Mouse (Mus musculus) cerebellum, postnatal 10 days (tissue): Measurements from ENCODE around the gene Zfp683.

Source experiments
- DNase-seq, 2 experiments: peaks; one replicate each; pipeline ENCODE4 v3.0.0; 2021; ENCODE audit warnings: mixed read lengths in 2 of 2

Zfp683 gene

DNA sequence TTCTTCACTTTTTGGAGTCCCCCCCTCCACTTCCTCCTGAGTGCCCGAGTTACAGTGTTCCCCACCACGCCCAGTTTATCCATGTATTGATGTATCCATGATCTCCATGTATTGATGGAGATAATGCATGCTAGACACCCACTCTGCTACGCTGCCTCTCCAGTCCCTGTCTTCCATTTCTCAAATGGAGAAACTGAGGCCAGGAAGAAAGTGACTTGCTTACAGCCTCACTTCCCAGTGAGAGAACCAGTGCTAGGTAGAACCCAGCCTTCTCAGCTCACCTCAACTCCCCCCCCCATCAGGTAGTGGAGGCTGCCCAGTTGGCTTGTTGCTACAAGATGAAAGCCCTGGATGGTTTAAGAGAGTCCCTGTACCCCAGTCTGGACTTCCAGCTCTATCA lies at the start of gene Zfp683:
TSS of gene Zfp683 (plus strand) at position 301 of the 400 bp plus-strand sequence.
- DNase-seq = no peak

DNA sequence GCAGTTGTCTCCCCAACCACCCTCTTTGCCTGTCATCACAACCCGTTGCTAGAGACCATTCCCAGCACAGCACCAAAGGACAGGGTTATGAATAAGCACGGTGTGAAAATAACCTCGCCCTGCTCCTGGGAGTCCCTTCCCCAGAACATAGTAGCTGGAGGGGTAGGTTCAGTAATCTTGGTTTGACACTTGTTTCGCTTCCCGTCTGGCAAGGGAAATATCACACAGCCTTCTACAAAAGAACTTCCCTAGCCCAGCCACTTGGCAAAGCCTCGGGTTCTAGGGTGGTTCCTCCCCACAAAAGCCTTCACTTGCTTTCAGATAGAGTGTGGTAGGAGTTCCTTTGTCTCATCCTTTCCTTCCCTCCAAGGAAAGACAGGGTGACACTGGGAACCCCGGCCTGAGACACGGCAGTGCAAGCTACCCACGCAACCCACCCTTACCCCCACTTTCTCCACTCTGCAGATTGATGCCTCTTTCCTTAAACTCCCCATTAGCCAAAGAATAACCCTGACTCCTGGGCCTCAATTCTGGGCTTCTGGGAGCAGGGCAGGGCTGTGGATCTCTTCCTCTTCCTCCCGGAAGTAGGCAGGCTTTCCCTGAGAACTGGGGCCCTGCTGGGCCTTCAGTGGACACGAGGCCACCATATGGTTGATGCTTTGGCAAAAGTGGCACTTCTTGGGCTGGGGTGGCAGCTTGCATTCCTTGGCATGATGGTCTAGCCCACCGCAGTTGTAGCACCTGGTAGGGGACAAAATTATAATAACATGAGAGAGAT lies 47.9 kb upstream of the Zfp683 start:
- DNase-seq = no peak

DNA sequence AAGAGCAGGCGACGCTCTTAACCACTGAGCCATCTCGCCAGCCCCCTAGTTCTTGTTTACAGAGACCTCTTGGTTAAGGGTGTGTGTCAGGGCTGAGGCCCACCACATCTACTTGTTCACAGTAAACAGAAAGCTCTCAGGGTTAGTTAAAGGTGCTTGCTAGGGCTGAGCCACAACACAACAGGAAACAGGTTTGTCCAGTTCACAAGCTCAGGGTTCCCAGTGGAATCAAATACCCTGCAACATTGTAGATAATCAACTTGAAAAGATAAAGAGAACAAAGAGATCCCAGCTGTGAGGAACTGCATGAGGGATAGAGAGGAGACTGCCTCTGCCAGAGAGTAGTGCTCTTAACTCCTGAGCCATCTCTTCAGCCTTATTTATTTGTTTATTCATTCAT lies 46.8 kb upstream of the Zfp683 start:
- DNase-seq = no peak

DNA sequence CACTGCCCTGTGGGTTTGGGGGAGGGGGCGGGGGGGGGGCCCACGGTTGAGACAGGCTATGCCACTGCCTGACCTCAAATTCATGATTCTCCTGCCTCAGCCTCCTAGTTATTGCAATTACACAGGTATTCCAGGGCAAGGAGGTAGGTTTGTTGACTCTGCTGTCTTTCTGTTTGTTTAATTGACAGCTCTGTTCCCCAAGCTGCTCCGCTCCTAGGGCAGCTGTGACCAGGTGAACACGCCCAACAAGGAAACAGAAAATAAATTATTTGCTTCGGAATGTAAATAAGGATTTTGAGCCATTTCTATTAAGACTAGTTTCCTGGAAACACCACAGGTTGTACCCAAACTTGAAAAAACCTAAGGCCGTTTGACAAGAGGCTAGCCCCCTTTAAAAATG lies 43.9 kb upstream of the Zfp683 start:
- DNase-seq = no peak

DNA sequence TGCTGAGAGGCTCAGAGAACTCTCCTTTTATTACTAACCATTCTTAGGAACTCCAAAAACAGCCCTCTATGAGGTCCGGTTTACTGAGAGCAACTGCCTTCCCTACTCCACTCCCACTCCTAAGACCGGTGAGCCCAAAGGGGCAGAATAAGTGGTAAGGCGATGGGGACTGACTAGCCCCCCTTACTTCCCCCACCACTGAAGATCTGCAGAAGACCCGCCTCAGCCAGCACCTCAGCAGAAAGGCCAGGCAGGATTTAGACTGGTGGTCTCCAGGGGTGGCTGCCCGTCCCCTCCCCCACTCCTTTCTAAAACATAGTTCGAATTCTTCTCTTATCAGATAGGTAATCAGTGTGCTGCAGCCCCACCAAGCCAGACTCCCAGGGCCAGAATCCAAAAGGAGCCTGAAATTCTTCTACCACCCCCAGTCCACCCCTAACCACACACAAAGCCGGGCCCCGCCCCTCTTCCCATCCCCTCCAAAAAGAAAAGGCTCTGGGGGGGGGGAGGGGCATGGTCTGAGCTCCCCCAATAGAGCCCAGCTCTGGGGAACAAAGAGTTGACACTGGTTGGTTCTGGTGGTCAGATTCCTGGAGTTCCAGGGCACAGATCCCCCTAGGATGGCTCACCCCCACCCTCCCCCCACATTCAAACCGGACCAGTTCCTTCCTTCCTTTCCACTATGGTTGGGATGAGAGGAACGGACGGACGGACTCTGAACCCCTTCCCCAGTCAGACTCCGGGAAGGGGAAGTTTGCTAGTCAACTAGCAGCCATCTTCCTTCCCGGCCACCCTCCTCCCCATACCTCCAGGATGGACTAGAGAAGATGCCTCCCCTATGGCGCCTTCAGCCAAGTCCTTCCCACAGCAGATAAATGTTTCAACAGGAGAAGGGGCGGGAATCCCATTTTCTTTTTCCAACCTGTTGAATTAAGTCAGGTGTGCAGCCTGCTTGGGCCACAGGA lies 41.9 kb upstream of the Zfp683 start:
- no peak for DNase-seq

DNA sequence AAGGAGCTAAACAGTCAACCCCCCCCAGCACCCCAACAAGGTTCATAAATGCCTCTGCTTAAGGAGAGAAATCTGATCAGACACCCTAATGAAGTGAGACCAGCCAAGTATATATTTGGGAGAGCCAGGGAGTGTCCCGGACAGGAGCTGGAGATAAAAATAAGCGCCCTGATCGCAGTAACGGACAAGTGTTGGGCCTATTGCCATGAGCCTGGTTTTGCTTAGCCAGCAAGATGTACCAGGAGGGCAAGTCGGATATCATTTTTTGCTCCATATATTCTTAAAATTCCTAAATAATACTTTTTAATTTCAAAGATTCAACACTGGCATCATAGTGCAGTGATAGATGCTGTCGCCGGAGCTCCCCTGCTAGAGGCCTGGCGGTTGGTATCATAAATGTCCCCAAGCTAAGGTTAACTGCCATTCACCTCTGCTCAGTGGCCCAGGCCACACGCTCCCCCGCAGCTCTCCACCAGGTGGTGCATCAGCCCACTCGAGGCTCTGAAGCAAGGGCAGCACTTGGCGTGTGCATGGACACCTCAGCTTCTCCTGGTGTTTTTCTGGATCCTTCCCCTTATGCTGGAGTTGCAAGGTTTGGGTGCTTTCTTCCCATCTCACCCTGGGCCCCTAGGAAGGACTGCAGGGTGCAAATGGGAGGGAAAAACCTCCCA lies 40.6 kb upstream of the Zfp683 start:
- DNase-seq = peak in 1 of 2 experiments; percentile 16

DNA sequence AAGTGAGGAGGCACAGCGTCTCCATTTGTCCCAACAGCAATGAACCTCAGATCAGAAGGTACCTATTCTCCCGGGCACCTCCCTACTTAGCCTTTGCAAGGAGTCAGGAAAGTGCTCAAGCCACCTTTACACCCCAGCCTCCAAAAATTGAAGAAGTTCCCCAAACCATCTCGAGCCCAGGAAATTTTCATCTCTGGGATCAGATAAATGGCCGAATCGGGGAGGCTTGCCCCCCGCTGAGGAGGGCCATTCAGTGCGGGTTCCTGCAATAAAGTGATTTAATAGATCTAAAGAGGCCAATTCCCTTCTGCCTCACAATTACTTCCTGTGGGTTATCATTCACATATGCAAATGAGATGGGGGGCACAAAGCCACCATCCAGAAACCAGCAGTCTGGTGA lies 37.4 kb upstream of the Zfp683 start:
- DNase-seq = peak in 1 of 2 experiments; percentile 9

DNA sequence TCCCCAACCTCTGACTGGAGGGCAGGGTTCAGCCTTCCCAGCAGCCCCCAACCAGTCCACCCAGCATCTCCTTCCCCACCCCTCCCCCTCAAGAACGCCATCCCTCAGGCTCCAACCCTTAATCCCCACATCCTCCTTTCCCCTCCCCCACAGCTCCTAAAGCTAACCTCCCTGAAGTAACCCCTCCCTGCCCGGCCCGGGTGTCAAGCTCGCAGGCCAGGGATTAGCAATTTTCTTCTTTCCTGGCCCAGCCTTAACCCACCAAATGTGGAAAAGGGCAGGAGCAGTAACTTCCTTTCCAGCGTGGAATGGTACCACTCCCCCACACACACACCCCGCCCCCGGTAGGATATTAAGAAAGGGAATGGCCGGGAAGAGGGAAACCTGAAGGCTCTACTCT lies 36.9 kb upstream of the Zfp683 start:
- DNase-seq = peak in 1 of 2 experiments; percentile 9

DNA sequence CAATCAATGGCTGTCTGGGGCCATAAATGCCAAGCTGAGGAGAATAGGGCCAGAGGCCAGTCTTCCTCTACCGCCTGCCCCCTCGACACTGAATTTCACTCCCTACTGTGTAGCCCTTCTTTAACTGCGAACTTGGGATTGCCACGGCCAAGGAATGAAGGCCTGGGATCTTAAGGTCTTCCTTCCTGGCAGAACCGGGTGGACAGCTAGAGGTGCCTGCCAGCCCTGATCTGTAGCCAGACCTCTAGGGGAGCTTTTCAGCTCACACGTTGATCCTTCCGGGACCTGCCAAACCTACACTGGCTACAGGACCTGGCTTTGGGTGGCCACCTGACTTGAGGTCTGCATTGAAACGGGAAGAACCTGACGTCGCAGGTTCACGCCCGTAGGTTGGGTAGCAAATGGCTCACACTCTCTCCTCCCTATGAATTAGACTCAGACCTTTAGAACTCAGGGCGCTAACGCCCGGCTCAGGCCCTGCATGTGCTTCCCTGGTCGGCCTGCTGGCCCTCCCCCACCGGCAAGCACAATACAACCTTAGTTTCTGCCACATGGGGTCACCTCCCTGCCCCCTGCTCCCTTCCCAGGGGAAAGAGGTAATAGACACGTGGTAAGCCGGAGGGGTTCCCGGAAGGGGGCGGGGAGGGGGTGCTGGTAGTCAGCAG lies 36.3 kb upstream of the Zfp683 start:
- DNase-seq = peak; percentile 35 to 39

DNA sequence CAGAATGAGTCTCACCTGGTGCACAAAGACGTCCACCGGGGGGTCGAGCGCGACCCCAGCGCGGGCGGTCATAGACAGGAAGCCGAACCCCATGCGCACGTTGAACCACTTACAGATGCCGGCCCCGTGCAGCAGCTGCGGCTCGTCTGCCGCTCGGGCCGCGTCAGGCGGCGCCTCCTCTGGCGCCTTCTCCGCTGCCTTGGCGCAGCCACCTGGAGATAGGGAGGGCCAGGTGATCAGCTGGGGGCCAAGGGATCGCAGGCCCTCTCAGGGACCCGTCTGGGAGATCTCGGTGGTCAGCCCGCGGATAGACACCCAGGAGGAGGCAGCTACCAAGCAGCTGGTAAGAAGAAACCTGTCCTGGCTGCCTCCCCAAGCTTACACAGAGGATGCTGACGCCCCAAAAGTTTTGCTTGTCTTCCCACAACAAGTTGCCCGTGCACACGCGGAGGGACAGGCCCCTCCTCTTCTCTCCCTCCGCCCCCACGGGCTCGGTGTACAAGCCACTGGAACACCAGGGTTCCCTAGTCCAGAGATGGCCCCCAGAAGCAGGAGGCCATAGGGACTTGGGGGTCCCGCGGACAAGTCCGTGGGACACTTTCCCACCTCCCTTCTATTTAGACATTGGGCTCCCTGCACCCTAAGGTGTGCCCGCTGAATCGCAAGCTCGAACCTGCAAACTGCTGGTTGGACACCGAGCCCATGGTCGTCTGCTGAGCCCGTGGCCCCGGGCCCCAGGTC lies 35.4 kb upstream of the Zfp683 start:
- peak; percentile 11 to 17 for DNase-seq

DNA sequence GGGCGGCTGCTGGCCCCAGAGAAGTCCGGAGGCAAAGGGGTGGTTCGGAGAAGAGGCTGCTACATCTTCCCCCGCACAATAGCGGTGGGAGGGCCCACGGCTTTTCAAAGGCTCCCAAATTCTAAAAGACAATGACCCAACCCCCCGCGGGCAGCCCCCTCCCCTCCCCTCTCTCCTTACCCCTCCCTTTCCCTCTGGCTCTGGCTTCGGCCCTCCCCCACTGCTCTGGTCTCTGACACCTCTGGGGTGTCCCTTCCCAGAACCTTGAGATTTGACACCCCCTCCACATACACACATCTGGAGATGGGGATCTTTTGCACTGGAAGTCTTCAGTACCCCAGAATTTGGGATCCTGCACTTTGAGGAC lies 34.9 kb upstream of the Zfp683 start, which contains the start of gene Lin28a:
TSS of gene Lin28a (minus strand) at position 63 of the 367 bp plus-strand sequence.
- peak; percentile 25 to 26 for DNase-seq

DNA sequence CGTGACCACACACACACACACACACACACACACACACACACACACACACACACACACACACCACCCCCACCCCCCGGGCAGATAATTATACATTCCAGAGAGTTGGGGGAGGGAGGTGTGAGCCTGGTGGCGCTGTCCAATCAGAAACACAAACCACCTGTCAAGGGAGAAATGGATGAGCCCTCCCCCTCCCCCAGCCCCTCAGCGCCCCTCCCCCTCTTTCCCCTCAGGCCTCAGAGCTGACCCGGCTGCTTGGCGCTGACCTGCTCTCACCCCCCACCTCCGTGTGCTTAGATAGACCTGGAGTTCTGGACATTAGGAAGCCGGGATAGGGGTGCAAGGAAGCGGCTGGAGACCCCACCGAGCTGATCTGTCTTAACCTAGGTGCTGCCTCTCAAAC lies 34.4 kb upstream of the Zfp683 start:
- DNase-seq = peak; percentile 32 to 49

DNA sequence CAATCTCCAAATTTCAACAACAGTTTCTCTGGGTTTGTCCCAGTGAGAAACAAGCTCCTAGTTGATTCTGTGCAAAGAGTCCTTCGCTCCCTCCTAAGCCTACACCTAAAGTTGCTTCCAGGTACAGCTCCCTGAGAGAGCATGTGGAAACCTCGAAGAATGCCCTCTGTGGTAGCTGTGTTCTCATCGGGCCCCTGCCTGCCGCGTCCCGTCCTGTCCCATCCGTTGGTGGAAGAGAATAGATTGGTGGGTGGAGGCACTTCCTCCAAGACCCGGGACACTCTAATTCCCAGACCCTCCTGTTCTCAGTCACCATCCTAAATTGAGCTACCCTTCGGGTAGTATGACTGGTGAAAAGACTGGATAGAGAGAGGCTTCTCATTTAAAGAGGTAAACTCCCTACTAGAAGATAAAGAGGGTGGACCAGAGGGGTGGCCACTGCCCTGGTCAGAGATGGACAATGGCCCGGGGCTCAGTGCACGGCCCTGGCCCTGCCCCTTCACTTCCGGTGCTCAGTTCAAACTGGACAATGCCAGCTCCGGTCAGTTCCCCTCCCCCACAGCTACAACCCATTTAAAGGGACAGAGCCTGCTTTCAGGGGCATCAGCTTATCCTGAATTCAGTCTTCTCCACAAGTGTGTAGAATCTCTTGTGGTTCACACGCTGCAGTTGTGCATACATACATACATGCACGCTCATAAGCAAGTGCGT lies 33.8 kb upstream of the Zfp683 start:
- DNase-seq = peak; percentile 92 to 94

DNA sequence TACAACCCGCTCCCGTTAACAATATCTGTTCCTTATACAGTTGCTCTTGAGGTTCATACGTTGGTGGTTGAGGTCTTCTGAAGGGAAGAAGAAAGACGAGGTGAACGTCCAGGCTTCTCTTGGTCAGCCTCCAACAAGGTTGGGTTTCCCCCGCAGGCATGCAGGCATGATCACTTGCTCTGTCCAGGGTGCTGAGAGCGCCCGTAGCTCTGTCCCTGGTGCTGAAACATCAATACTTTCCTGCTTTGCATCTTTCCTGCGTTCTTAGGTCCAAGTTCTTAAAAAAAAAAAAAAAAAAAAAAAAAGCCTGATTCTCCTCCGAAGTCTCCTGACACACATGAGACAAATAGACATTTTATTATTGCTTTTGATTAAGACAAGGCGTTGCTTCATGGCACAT lies 33.0 kb upstream of the Zfp683 start:
- DNase-seq = peak; percentile 42 to 47

DNA sequence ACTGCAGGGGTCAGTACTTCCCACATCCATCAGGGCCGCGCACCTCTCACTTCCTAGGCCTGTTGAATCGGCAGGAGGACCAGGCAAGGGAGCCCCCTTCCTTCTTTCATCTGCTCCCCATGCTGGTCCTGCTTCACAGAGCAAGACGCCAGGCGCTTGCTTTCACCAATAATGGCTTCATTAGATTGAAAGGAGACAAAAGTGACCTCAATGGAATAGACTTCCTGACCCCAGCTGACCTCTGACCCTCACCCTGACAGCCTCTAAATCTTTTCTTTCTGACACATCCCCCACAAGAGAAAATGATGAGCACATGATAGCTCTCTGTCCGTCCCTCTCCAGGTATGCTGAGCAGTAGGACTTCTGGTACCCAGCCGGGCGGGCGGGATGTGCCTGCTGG lies 27.8 kb upstream of the Zfp683 start:
- no peak for DNase-seq

DNA sequence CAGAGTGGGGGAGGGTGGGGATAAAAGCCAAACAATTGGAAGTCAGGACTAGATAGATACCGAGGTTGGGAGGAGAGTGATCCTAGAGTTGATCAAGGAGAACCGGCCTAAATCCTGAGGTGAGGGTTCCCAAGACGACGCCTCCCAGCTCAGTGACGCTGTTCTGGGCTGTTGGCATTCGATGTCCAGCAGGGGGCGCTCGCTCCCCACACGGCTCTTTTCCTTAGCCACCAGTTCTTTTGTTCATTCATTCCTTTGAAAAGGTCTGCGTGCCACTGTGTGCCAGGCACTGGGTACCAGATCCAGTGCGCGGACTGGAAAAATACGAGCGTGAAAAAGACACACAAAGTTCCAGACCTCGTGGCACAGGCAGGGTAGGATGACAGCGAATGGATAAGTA lies 17.7 kb upstream of the Zfp683 start:
- DNase-seq = peak; percentile 91 to 93

DNA sequence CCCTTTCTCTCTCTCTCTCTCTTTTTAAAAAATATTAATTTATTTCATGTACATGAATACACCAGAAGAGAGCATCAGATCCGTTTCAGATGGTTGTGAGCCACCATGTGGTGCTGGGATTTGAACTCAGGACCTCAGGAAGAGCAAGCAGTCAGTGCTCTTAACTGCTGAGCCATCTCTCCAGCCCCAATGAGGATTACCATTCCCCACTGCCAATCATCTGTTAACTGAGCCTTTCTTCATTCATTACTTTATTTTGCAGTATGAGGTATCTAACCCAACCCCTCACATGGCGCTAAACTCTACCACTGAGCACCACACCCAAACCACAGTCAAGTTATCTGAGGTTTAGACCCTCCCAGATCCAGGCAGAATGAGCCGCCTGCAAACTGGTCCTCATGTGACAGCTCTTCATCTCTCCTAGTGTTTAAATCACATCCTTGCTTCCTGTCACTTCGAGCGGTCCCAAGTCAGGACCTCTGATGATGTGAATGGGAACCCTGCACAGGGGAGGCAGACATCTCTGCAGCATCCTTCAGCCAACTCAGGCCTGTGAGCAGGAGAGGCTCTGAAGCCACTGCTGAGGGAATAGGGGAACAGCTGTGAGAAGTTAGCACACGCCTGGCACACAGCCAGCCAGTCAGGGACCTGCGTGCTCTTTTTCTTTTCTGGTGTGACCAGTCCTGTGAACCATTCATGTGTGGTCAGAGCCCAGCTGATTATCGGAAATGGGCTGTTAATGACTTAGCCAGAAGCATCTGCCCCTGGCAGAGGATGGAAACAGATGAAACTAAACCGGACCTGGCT lies 12.1 kb upstream of the Zfp683 start:
- DNase-seq = peak; percentile 44 to 51

DNA sequence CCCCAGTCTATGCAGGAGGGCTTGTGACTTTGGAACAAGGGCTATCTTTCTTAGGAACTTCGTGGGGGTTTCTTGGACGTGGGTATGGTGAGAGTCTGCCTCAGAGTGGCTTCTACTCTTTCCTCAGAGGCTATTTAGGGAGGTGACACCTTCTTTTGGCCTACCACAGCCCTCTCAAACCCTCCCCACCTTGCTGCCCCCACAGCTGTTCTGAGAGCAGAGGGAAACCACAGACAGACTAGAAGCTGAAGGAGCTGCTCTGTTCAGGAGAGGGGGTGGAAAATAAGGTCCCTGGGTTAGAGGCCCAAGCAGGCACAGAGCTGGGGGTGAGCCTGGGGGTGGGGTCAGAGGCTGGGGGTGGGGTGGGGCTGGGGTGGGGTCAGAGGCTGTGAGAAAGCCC lies 10.6 kb upstream of the Zfp683 start:
- no peak for DNase-seq

DNA sequence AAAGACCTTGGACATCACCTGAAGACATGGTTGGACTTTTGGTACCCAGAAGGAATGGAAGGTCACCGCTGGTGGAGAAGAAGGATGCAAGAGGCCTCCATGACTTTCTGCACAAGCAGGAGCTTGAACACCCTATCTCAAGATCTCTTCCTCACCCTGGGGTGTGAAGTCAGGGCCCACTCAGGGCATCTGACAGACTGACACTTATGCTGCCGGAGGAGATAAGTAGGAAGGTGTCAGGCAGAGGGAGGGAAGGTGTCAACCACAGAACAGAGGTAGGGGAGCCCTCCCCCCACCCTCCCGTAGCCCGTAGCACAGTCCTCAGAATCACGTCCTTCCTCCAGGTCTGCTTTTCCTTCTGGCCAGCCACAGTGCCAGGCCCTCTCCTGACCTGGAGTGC lies 6.0 kb upstream of the Zfp683 start:
- no peak for DNase-seq

DNA sequence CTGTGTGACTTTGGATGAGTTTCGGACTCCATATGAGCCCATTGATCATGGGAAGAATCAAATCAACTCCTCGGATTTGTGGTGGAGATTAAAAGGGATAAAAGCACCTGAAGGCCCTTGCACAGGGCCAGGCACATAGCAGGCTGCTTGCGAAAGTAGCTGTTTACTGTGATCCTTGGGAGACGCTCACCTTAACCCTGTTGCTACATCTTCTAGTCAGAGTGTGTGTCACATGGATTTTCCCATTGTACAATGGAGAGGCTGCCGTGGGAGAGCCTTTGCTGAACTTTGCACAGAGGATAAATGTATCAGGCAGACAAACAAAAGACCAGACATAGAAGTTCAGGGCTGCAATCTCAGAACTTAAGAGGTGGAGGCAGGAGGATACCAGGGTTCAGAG lies 1.7 kb upstream of the Zfp683 start:
- DNase-seq = no peak
